Mouse (Mus musculus): ENCODE results near the gene Dlgap5.

The Dlgap5 gene

DNA sequence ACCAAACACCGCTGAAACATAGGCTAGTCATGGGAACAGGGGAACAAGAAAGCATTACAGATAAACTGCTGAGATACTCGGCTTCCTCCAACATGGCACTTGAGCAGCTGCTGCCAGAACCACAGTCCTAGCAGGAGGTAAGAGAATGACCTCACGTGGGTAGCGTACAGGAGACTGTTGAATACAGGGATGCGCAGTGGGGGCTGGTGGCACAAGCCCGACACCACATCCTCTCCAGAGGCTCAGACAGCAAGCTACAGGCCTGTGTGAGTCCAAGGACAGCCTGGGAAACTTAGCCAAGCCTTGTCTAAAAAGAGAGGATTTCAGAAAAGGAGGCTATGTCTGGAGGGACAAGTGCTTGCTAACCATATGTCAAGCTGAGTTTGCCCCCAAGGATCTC, 23.2 kb downstream of the Dlgap5 start:
- DNase-seq, result no peak

DNA sequence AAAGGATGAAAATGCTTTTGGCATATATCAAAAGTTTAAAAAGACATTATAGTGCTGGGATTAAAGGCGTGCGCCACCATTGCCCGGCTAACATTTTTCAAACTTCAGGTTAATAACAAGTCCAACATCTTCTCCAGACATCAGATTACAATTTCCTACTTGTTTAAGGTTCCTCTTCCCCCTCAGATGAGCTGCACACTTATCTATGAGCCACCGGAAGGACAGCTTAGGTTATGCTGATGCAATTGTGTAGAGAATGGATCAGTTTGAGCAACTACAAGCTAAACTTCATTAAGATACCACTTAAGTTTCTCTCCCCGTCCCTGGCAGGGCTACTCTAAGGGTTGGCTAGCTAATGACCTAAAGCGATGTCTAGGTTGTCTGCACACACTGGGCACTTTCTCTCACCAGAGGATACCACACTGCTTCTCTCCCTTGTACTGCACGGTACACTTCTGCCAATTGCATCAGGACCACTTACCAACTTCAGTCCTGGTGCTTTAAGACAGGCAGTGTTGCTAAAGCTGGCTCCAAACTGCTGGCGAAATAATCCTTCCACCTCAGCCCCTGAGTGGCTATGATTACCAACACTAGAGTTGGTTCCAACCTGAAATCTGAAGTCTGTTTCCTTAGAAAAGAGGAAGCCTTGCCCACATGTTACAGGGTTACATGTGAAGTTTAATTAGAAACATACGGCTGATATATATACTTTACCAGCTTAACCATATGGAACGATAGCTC, 24.7 kb downstream of the Dlgap5 start:
- no peak for DNase-seq

DNA sequence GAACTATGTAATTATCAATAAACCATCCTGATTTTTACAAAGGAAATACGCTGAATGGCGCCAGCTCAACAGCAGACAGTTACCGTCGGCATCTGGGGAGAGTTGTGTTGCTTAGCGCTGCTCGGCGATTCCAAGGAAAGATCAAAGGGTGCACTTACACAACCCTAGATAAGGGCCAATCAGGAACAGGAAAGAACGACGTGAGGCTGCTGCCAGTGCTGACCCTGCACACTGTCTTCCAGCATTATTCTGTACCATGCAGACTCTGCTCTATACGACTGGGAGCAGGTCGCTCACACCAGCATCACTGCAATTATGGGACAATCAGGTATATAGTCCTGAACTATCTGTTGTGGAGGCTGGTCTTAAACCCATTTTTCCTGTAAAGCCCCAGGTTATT, 32.1 kb downstream of the Dlgap5 start:
- DNase-seq, result no peak

DNA sequence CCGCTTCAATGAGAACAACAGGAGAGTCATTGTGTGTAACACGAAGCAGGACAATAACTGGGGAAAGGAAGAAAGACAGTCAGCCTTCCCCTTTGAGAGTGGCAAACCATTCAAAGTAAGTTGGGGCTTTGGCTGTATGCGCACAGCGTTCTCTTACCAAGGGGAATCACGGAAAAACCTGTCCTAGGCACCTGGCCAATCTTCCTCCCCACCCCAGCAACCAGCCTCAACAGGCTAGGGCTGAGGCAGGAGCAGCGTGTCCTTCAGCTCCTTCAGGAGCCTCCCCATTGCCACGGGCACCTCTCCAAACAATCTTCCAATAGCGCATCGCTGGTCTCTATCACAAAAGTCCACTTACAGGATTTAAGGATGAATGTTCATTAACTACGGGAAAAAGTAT, 33.6 kb downstream of the Dlgap5 start:
- no peak for DNase-seq

DNA sequence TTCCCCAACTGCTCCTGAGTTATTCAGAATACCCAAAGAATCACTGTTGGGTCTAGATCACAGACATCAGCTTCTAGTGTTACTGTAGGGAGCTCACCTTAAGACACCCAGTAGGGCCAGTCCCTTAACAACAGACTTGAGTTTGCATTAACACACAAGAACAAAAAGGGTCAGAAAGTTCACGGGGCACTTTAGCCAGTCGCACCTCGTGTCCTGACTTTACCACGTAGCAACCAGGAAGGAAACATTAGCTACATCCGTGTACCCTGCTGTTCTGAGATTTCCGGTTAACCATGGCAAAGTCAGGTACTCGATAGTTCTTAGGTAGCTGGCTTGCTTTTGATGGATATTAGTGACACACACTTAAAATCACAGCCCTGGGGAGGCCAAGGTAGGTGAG, 34.3 kb downstream of the Dlgap5 start:
- DNase-seq, result no peak

DNA sequence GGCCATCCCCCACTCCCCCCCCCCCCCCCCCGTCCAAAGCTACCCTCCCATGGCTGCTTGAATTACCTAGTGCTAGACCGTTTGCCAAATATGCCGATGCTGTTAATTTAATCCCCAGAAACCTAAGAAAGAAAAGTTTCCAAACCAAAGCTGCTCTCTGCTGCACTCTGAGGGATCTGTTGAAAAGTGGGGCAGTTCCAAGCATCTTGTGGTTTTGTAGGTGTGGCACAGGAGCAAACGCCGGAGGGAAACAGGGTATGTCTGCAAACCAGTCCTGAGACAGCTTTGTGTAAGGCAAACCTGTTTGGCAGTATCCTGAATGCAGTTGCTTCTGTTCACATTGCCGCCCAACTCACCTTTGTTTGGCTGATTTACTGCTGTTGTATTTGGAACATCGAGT, 39.9 kb downstream of the Dlgap5 start:
- DNase-seq, result no peak

DNA sequence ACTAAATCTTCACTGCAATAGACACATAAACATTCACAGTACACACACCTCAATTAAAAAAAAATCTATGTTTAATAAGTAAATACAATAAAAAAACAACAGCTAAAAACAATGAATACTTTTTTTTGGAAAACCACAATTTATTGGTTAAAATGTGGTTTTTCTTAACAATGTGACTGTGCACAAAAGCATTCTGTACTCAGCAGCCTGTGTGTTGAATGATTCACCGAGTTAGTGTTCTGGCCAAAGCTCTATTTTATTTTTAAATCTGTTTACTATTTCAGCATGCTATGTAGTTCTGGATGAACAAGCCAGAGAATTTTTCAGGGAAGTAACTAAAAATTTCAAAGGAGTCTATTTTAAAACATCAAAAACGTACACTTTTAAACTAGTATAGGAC, 41.7 kb downstream of the Dlgap5 start:
- no peak for DNase-seq

DNA sequence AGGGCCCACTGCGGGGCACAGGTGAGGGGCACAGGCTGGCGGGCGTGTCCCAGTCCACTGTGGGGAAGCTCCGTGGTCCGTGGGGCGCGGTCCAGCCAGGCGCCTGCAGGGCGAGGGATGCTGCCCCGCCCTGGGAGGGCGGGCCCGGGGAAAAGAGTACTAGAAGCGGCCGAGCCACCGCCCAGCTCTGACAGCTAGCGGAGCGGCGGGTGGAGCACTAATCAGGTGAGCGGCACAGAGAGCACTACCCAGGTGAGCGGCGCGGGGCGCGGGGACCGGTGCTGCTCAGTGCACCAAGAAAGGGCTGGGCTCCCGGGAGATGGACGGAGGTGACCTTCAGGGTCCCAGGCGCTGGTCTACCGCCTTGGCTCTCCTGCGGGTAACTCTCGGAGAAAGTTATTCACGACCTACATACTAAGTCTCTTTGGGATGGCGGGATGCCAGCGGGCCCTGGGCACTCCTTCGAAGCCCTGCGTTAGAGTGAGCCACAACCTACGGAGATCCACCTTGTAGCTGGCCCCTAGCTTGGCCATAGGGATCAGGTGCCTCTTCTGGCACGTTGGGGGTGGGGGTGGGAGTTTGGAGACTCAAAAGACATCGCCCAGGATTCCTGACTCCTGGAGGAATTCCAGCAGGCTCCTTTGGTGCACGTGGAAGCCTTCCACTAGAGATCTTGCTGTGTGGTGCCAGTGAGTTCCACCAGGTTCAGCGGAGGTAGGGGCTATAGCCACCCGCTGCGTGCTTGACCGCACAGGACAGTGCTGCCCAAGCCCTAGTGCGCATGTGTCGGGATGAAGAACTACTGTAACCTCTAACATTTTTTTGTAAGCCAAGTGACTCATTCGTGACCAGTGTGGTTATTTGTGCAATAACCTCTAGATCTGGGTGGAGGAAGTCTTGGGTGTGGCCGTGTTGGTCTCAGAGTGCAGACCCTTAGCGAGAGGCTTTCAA, 44.2 kb downstream of the Dlgap5 start:
- peak; percentile 35 to 50 for DNase-seq

DNA sequence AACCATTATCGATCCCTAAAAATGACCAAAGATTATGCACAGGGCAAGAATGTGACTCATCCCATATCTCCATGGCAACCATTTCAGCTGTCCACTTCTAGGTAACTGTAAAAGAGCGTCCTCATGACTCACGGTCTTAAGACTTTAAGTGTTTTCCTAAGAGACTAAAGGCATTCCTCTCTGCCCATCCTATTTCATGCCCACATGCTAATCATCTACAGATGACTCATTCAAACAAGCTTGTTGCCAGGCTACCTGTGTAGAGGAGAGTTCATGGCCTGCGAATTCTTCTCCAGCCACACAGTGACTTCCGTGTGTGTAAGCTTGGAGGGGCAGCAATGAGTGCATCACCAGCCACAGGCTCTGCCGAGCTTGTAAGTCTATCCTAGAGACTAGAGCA, 46.5 kb downstream of the Dlgap5 start:
- no peak for DNase-seq

DNA sequence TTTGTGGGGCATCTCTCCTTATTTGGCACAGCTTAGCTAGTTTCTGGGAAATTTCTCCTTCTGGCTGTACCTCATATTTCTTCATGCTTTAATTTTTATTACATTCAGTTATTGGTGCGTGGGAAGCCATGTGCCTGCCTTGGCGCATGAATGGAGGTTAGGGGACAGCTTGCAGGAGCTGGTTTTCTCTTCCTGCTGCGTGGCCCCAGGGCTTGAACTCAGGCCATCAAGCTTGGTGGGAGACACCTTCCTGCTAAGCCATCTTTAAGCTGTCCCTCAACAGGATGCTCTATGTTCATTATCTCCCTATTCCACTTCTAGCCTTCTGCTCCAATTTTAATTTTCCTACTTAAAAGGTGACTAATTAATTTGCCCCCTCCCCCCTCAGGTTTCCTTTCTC, 47.4 kb downstream of the Dlgap5 start:
- peak; percentile 51 to 58 for DNase-seq

DNA sequence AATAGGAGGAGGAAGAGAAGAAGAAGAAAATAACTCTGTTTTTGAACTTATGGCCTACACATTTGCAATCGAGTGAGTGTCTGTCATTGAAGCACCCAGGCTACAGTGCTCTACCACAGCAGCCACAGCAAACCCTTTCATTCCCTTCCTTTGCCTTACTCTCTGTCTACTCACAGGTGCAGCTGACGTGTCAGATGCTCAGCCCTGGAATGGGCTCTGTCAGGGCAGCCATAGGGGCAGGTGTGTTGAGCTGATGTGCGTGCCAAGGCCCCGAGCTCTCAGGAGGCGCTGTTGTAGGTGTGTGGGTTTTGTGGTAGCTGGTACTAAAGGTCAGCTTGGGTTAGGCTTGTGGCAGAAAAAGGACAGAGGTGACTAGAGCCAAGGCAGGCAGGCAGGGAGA, 48.5 kb downstream of the Dlgap5 start:
- DNase-seq, result no peak

DNA sequence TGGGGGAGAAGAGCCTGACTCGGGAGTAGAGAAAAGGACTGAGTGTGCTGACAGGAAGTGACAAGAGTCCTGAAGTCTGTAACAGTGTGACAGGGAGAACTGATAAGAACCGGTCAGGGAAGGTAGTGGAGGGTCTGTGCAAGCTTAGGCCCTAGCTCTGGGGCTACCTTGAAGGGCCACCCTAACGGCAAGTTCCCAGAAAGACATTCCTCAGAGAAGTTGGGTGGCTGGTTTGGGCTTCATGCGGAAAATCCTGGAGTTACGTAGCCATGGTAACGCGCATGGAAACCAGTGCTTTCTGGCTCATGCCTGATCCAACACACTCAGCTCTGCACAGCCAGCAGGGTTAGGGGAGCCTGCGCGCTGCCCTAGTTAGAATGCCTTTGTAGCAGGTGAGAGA, 50.7 kb downstream of the Dlgap5 start, which contains the start of gene Lgals3:
Gene Lgals3 (plus strand): TSS at position 291 of the 400 bp plus-strand sequence.
- DNase-seq, result peak; percentile 52 to 60

DNA sequence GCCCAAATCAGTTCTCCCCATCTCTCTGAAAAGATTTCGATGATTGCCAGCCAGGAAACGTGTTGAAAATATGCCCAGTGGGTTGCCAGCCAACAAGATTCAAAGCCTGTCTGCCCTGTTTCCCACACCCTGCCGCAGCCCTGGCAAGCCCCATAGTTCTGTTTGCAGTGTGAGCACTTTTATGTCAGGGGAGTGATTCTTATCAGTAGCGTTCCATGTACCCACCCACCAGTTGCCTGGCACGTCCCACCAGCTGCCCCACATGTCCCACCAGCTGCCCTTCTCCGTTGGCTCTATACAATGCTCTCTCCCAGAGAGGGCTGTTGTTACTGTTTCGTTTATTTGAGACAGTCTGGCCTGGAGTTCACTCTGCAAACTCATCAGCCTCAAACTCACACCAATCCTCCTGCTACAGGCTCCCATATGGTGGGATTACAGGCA, 51.3 kb downstream of the Dlgap5 start:
- peak; percentile 86 to 87 for DNase-seq

DNA sequence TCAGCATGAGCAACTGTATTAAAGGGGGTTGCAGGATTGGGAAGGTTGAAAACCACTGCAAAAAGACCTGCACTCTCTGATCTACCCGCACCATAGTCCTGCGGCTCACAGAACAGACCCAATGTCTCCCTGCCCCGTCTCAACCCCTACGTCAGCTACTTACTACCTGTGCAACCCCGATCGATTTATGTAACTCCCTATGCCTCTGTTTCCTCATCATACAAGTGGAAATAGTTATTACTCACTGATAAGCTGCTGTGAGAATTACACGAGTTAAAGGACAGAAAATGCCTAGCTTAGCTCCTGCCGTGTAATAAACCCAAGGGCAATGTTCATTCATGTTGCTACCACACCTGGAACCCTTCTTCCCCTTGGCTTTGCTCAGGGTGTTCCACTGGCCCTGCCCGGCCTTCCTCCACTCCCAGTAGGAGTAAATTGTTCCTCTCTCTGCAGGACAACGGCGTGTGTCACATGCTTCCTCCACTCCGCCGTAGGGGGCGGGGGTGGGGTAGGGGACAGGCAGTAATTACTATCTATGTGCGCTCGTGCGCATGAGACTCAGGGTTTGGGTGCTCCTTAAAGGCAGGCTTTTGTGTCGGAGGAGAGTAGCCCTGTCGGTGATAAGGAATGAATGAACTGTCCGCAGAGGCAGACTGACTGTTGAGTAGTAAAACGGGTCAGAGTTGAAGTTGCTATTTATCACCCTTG, 53.3 kb downstream of the Dlgap5 start:
- peak; percentile 23 to 35 for DNase-seq

DNA sequence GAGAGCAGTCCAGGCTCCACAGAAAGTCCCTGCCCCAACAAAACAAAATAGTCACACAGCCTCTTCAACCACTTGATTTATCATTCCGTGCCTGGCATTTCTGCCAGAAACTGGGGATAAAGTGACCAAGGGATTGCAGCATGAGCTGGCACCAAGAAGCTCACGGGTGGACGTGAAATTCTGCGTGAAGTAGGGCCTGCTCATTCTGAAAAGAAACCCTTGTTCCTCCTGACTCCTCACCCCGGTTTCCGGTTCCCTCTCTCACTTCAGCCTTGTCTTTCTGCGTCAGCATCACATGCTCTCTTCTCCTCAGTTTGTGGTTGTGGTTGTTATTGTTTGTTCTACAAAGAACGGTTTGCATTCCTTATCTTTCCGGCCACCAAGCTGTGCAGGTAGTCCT, 56.3 kb downstream of the Dlgap5 start:
- no peak for DNase-seq

DNA sequence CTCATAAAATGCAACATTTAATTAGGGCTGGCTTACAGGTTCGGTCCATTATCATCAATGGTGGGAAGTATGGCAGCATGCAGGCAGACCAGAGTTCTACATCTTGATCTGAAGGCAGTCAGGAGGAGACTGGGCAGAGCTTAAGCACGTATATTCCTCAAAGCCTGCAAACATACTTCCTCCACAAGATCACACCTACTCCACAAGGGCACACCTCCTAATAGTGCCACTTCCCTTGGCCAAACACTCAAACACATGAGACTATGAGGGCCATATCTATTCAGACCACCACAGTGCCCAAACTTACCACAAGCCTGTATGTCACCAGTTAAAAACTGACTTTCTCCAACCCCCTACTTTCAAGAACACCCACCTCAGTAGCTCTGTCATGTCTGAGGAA, 56.8 kb downstream of the Dlgap5 start:
- DNase-seq, result no peak

DNA sequence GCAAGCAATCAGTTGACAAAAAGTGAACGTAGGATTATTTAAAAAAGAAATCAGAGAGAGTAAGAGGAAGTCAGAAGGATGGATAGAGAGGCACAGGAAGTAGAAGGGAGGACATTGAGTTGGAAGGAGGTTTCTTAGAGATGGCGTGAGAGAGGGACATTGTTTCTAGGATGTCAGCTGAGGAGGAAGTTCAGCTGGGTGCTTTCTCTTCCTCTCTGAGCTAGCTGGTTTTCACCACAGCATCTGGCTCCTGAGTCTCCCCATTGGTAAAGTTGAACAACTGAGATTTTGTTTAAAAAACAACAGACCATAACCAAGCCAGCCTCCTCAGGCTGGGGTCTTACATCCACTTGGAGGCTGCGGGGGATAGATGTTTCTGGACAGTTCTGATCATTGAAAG, 58.6 kb downstream of the Dlgap5 start:
- no peak for DNase-seq

DNA sequence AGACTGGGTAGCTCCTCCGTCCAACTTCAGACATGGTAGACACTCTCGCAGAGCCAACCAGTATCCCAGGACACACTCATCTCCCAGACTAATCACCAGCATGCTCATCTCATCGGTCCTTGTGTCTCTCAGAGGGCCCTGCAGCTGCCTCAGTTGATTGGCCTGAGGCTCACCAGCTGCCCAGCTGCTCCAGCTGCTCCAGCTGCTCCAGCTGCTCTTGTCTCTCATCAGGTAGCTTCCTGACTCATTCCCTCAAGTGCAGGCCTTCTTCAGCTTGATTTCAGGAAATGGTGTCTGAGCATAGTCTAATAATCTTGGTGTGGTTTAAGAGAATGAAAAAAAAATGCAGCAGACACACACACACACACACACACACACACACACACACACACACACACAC, 61.6 kb downstream of the Dlgap5 start:
- DNase-seq, result no peak

DNA sequence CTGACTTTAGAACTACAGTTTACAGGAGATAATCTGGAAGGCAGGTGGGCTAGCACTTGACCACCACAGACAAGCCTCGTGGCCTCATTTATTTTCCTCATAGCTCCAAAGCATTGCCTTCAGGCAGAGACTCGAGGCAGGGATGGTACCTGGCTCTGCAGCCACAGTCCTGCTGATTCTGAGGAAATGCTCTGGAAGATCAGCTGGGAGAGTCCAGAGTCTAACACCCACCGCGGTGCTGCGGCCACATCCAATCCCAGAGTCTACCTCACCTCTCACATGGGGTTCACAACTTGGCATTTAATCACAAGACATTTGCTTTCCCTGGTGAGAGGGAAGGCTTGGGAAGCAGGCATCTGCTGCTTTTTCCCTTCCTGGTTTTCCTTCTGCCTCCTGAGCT, 63.3 kb downstream of the Dlgap5 start:
- DNase-seq, result no peak

DNA sequence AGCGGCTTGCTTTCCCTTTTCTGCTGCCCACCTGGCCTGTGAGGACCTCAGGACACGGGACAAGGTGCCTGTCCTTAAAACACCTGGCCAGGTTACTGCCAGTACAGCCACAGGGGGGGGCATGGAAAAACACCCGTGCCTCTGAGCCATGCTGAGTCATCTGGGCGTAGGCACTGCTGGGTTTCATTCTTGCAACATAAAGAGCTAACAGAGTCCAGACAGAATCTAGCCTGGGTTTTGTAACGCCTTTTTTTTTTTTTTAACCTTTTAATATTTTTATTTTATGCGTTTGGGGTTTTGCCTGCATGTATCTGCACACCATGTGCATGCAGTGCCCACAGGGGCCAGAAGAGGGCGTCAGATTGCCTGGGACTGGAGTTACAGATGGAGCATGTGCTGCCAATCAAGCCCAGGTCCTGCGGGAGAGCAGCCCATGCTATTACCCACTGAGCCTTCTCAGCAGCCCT, 64.1 kb downstream of the Dlgap5 start:
- peak in 1 of 2 experiments; percentile 48 for DNase-seq

DNA sequence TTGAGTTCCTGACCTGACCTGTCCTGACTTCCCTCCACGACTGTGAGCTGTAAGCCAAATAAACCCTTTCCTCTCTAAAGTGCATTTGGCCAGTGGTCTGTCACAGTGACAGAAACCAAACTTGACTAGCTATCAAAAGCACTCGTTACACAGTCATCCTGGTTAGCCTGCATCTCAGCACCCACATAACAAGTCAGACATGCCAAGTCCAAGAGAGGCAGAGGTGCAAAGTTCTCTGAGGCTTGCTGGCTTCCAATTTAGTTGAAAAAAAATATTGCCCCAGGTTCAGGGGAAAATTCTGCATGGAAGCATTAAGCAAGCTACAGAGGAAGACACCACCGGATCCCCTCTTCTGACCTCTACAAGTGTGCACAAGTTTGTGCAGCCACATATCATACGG, 65.0 kb downstream of the Dlgap5 start:
- DNase-seq, result no peak

DNA sequence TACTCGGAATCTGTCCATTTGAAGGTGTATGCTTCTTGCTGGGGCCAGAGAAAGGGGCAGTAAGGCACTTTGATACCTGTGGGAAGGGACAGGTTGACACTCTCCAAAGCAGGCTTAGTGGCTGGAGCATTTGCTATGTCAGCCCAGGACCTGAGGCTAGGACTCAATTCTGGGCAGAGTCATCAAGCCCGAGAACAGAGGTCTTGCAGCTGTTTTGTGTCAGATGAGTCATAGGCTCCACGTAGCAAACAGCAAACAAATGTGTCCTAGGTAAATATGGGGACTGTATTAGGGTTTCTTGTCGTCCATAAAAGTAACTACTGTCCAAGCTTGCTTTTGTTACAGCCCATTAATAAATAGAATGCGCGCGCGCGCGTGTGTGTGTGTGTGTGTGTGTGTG, 65.9 kb downstream of the Dlgap5 start:
- no peak for DNase-seq

DNA sequence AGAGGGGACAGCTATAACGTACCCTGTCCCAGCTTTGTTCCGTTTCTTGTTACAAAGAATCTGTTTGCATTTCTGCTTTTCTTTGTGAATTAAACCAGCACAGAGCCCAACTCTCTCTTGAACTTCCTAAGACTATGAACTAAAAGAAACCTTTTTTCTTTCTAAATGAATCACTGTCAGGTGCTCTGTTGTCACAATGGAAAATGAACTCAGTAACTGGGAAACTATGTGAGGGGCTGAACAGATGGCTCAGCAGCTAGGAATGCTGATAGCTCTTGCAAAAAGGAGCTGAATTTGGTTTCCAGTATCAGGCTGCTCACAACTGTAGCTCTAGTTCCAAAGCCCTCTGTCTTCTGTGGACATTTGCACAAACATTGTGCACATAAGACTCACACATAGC, 67.2 kb downstream of the Dlgap5 start:
- no peak for DNase-seq
